Mouse (Mus musculus) olfactory bulb, adult 2 months (tissue): ENCODE measurements around the gene Enox1.

ENCODE experiments used
- CTCF ChIP-seq: fragments of 200-500 bp; IDR thresholded peaks from 2 replicates; pipeline ENCODE4 v1.5.1; 2012; ENCODE audit warnings: low read depth, mild to moderate bottlenecking, low read length, moderate library complexity; ENCODE audit not compliant: insufficient read depth
- POLR2A ChIP-seq: fragments of 200-500 bp; IDR thresholded peaks from 2 replicates; pipeline ENCODE4 v1.6.1; 2012; ENCODE audit warnings: mild to moderate bottlenecking, low read depth, low read length, moderate library complexity; ENCODE audit not compliant: insufficient read depth

DNA sequence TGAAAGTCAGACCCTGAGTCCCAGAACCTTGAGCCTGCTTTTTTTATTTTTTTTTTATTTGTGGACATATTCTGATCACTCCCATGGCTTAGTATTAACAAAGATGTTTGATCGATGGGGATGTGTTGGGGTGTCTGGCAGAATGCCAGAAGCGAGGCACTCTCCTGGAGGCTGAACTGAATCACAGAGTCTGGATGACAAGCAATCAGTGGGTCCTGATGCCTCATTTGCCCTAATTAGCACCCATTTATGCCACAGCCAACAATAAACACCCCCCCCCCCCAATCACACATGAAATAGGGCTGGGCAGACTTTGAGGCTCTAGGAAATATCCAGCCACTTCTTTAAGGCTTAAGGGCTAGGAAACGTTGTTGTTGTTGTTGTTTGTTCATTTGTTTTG lies 128.9 kb downstream of the Enox1 start:
- TF ChIP-seq POLR2A (no peak), CTCF (no peak)
